Mouse (Mus musculus) thymus, adult 2 months (tissue): Measurements from ENCODE around the gene H1f0. TPM values are rescaled to one million over a fixed set of nuclear protein-coding genes. Genes with fewer than 3 reads are reported as not detected.
A peak's percentile ranks its signal among the peaks of the same experiment; 100 is the strongest.

Experiments
- DNase-seq: peaks from one replicate; pipeline ENCODE4 v3.0.0; 2021
- H3K27ac ChIP-seq: fragments of 200-500 bp; 2 replicates; pipeline ENCODE4 v1.5.1; 2012; ENCODE audit warnings: low read length, control low read depth; ENCODE audit not compliant: control insufficient read depth, insufficient read depth
- H3K27me3 ChIP-seq: fragments of 200-500 bp; 2 replicates; pipeline ENCODE4 v1.6.1; 2012; ENCODE audit warnings: mild to moderate bottlenecking, low read length, moderate library complexity, mixed read lengths; ENCODE audit not compliant: control insufficient read depth, insufficient read depth
- H3K36me3 ChIP-seq: fragments of 200-500 bp; 2 replicates; pipeline ENCODE4 v1.6.1; 2012; ENCODE audit warnings: mild to moderate bottlenecking, low read length, moderate library complexity; ENCODE audit not compliant: control insufficient read depth, insufficient read depth
- H3K4me1 ChIP-seq: fragments of 200-500 bp; replicated peaks from 2 replicates; pipeline ENCODE4 v1.6.1; 2012; ENCODE audit warnings: low read length; ENCODE audit not compliant: control insufficient read depth, insufficient read depth
- H3K4me3 ChIP-seq: fragments of 200-500 bp; 2 replicates; pipeline ENCODE4 v1.5.1; 2012; ENCODE audit warnings: mild to moderate bottlenecking, low read length, control low read depth, moderate library complexity; ENCODE audit not compliant: control insufficient read depth, insufficient read depth
- CTCF ChIP-seq: fragments of 200-500 bp; IDR thresholded peaks from 2 replicates; pipeline ENCODE4 v1.5.1; 2012; ENCODE audit warnings: mild to moderate bottlenecking, control low read depth, low read length, moderate library complexity, borderline replicate concordance; ENCODE audit not compliant: control insufficient read depth, poor library complexity, insufficient read depth; ENCODE audit errors: extremely low read depth
- POLR2A ChIP-seq: fragments of 200-500 bp; IDR thresholded peaks from 2 replicates; pipeline ENCODE4 v1.6.1; 2012; ENCODE audit warnings: mild to moderate bottlenecking, low read length, control low read depth, moderate library complexity; ENCODE audit not compliant: control insufficient read depth, poor library complexity, insufficient read depth; ENCODE audit errors: extremely low read depth
- WGBS: fragments of 180-500 bp; shearing (Covaris S2); methylation state at CpG from one replicate; pipeline ENCODE4 v1.1.7; 2018; 5-methylcytosine and 5-hydroxymethylcytosine counted together
- polyA plus RNA-seq: library from polyadenylated mRNA; depleted of rRNA; stranded (reverse); fragments of >200 nt; gene quantifications from 2 replicates; pipeline ENCODE4 v1.2.3, GENCODE M21; 2012

H1f0 gene
- polyA plus RNA-seq, 1 experiment, result 35.7 TPM

DNA sequence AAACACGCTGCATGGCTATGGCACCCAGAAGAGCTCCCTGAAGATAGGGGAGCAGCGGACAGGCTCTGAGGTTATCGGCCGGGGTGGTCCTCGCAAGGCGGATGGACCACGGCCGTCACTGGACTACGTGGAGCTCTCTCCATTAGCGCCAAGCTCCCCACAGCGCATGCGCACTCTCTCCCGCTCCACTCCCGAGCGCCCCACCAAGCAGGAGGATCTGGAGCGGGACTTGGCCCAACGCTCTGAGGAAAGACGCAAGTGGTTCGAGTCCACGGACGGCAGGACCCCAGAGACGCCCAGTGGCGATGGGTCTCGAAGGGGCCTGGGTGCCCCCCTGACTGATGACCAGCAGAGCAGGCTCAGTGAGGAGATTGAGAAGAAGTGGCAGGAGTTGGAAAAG is 35.3 kb upstream of the H1f0 start:
- no peaks in the 10 kb centered on the region for H3K27me3 ChIP-seq
- DNase-seq, result no peak
- no peak overlapping the region for H3K27ac ChIP-seq
- H3K36me3 ChIP-seq, result peaks cover 44% of the 10 kb centered on the region
- no peak overlapping the region for H3K4me3 ChIP-seq
- peaks cover 11% of the 10 kb centered on the region; the same call in 1 of the 2 replicates for H3K4me1 ChIP-seq
- WGBS, result 98% methylated on average over 24 of the region's 24 CpGs
- TF ChIP-seq POLR2A, result no peak
- TF ChIP-seq CTCF, result no peak

GRCm38 (mm10) chr15:78995916-78996315 is 32.3 kb upstream of the H1f0 start:
- no peak for DNase-seq
- no peak overlapping the region for H3K27ac ChIP-seq
- WGBS, result 94% methylated on average over 4 of the region's 4 CpGs
- peaks cover 25% of the 10 kb centered on the region for H3K4me1 ChIP-seq
- H3K4me3 ChIP-seq, result no peak overlapping the region
- H3K36me3 ChIP-seq, result peaks cover 40% of the 10 kb centered on the region
- no peaks in the 10 kb centered on the region for H3K27me3 ChIP-seq
- no peak for TF ChIP-seq CTCF
- no peak for TF ChIP-seq POLR2A

- WGBS, result 37% methylated on average over 3 of the region's 3 CpGs
- H3K4me1 ChIP-seq, result peaks cover 25% of the 10 kb centered on the region
- TF ChIP-seq CTCF (no peak), POLR2A (no peak)
- H3K27ac ChIP-seq, result no peak overlapping the region
- no peaks in the 10 kb centered on the region for H3K27me3 ChIP-seq
- DNase-seq, result peak; percentile 38
- H3K4me3 ChIP-seq, result no peak overlapping the region
- peaks cover 35% of the 10 kb centered on the region for H3K36me3 ChIP-seq
These were observed 31.6 kb upstream of the H1f0 start for GRCm38 (mm10) chr15:78996663-78997062.

DNA sequence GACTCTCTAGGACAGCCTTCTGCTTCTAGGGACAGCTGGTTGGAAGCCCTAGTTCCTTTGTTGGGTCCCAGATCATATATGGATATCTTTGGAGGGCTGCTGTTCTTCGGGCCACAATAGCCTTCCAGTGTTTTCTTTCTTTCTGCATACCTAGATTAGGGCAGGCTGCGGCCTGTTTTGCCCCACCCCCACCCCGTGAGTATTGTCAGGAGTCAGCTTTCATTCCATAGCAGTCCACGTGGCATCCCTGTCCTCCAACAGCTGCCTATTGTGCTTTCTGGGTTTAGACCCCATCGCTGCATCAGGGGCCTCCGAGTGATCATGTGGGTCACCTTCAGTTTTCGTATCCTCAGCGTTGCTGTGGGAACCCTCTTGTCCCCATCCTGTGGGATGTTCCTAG is 29.9 kb upstream of the H1f0 start:
- H3K27ac ChIP-seq, result no peak overlapping the region
- WGBS, result 98% methylated on average over 8 of the region's 8 CpGs
- DNase-seq, result no peak
- H3K4me3 ChIP-seq, result no peak overlapping the region
- H3K36me3 ChIP-seq, result peaks cover 19% of the 10 kb centered on the region
- H3K27me3 ChIP-seq, result no peaks in the 10 kb centered on the region
- peaks cover 25% of the 10 kb centered on the region for H3K4me1 ChIP-seq
- no peak for TF ChIP-seq CTCF
- TF ChIP-seq POLR2A, result no peak

DNA sequence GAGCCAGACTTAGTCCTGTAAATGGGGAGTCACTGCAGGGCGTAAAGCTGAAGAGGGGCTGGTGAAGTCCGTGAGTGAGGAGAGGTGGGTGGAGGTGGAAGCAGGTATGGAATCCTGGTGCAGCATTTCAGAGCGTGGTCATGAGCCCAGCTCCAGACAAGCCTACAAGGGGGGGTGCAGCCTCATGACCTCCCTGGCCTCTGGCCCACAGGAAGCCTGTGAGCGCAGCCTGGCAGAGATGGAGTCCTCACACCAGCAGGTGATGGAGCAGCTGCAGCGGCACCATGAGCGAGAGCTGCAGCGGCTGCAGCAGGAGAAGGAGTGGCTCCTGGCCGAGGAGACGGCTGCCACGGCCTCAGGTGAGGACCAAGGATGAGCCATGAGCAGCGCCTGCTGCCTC is 28.7 kb upstream of the H1f0 start:
- Histone ChIP-seq H3K36me3 (peaks cover 7% of the 10 kb centered on the region; the same call in 1 of the 2 replicates), H3K27me3 (no peaks in the 10 kb centered on the region), H3K27ac (no peak overlapping the region), H3K4me1 (peaks cover 25% of the 10 kb centered on the region), H3K4me3 (no peak overlapping the region)
- no peak for DNase-seq
- TF ChIP-seq CTCF (no peak), POLR2A (no peak)
- WGBS, result 71% methylated on average over 11 of the region's 11 CpGs

DNA sequence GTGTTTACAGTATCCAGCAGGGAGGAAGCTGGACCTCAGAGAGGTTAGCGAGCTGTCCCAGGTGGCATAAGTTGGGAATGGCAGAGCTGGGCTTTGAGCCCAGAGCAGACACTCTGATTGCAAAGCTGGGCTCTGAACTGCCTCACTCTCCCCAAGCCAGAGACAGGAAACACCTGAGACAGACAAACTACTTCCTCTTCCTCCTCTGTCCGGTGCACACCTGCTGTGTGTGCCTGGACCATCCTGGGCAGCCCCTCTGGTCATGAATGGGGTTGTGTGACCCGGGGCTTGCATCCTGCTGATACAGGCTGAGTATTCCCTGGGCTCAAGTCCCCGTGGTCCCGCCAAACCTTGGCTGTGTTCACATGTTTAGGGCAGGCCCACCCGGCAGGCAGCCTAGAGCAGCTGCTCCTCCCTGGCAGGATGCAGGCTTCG is 27.9 kb upstream of the H1f0 start:
- Histone ChIP-seq H3K27ac (no peak overlapping the region), H3K27me3 (no peaks in the 10 kb centered on the region), H3K4me3 (no peak overlapping the region), H3K36me3 (peaks cover 3% of the 10 kb centered on the region; the same call in 1 of the 2 replicates), H3K4me1 (peaks cover 25% of the 10 kb centered on the region)
- DNase-seq, result peak; percentile 25
- 44% methylated on average over 7 of the region's 7 CpGs for WGBS
- TF ChIP-seq POLR2A (no peak), CTCF (no peak)

- no peaks in the 10 kb centered on the region for H3K27me3 ChIP-seq
- H3K27ac ChIP-seq, result no peak overlapping the region
- DNase-seq, result no peak
- TF ChIP-seq POLR2A (no peak), CTCF (no peak)
- H3K4me3 ChIP-seq, result no peak overlapping the region
- H3K36me3 ChIP-seq, result peaks cover 3% of the 10 kb centered on the region; the same call in 1 of the 2 replicates
- peaks cover 17% of the 10 kb centered on the region for H3K4me1 ChIP-seq
- 97% methylated on average over 5 of the region's 5 CpGs for WGBS
These were observed 26.7 kb upstream of the H1f0 start for GRCm38 (mm10) chr15:79001559-79001958.
